Mouse (Mus musculus) lung, postnatal 4 days (tissue): Measurements from ENCODE around the gene Galnt10.

Experiments
- DNase-seq, 2 experiments: peaks; one replicate each; pipeline ENCODE4 v3.0.0; 2021

Galnt10 gene

GRCm38 (mm10) chr11:57643691-57644090 lies 1.6 kb upstream of the Galnt10 start:
- peak in 1 of 2 experiments; percentile 4 for DNase-seq

DNA sequence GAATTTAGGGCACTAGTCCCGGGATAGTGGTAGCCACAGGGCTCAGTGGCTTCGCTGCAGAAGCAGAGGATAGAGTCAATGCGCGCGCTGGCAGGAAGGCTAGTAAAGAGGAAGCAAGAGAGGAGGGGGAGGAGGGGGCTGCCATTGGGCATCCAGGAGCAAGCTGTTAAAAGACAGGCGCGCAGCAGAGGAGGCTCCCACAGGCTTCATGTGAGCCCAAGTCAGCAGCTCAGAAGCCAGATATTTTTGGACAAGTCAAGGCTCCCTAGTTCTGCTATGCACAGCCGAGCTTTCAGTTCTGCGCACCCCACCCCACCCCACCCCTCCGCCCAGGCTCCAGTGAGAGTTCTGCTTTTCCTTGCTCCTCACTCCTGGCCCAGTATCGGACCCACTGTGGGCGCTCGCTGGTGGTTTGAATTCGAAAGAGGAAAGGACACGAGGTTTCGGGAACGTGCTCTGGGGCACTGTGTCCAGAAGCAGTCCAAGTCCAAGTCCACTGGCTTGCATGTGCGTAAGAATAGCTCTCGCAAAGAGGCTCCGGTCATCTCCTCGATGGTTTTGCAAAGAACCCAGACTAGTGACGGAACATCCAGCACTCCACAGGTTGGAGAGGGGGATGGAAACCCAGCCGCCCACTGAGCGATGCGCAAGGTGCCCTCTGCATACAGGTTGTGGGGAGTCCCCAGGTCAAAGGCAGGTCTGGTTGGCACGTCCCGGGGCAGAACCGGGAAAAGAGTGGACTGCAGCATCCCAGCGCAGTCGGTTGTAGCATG lies 811 bp upstream of the Galnt10 start:
- peak; percentile 56 for DNase-seq

DNA sequence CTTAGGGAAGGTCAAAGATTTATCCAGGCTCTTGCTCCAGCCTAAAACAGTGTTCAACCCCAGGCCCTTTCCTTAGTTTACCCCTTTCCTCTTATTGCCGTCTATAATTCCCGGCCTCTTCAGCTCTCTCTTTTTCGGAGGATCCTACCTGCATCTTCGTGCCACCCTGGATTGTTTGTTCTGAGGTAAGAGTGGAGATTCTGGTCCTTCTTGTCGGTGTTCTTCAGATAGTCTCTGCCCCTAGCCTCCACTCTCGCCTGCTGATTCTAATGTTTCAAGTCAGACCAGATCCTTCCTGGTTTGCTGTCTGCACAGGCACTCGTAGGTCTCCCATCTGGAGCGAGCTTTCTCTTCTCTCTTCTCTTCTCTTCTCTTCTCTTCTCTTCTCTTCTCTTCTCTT lies 605 bp downstream of the Galnt10 start:
- DNase-seq: peak in 1 of 2 experiments; percentile 6

GRCm38 (mm10) chr11:57646416-57646815 lies 1.2 kb downstream of the Galnt10 start:
- DNase-seq: no peak

GRCm38 (mm10) chr11:57646940-57647339 lies 1.7 kb downstream of the Galnt10 start:
- DNase-seq: peak in 1 of 2 experiments; percentile 14

DNA sequence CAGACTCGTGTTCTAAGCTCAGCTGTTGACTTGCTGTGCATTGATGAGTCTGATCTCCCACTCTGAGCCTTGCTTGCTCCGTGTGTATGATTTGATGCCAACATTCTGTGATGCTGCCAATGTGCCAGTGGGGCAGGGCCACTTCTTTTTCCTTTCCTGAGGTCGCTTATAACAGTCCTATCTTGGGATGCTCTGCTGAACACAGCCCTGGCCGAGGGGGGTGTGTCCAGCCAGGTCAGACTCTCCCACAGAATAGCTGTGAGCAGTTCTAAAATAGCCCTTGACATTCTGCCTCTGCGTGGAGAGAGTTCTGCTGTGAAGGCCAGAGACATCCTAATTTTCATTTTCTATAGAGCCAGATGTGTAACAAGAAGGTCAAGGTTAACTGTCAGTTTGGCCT lies 2.2 kb downstream of the Galnt10 start:
- DNase-seq: peak in 1 of 2 experiments; percentile 17

DNA sequence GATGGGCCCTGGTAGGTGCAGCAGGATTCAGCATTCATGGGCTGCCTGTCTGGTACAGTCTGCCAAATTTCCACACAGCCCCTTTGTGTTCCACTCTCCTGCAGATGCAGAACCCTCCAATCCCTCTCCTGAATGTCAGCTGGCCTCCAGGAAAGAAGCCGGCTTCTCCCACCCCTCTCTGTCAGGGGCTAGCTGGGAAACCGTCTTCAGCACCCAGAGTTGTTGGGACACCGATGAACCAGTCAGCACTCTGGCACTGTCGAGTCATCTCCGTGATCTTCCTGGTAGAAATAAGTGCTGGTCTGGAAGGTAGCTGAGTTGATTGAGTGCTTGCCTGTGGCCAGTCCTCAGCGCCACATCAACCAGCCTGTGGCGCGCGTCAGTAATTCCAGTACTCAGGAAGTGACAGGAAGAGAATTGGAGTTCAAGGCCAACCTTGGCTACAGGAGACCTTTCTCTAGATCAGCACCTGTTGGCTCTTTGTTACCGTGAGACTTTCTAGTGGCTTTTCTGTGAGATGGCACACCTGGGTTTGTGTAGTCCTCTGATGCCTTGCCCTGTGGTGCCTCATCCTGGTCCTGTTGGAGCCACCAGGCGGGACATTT lies 3.1 kb downstream of the Galnt10 start:
- DNase-seq: peak in 1 of 2 experiments; percentile 17

DNA sequence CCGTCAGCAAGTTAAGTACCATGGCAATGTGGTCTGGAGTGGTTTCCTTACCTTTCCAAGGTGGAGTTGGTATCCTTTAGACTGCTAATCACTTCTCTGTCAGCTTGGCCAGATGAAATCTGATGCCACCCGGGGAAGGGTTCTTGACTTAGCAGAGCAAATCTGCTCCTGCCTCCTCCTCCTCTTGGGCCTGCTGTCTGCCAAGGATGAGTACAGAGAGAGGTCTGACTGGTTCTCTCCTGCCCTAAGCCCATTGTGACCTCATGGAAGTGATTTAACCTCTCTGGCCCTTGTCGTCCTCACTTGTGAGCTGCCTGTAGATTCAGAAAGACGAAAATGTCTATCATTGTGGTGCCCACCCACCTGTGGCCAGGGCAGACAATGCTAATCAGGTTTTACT lies 4.0 kb downstream of the Galnt10 start:
- DNase-seq: peak in 1 of 2 experiments; percentile 5

- DNase-seq: peak in 1 of 2 experiments; percentile 4
Observed at GRCm38 (mm10) chr11:57649671-57650070, 4.4 kb downstream of the Galnt10 start.

- peak in 1 of 2 experiments; percentile 14 for DNase-seq
Observed at GRCm38 (mm10) chr11:57650867-57651266, 5.6 kb downstream of the Galnt10 start.

GRCm38 (mm10) chr11:57651281-57651810 lies 6.1 kb downstream of the Galnt10 start:
- DNase-seq: peak; percentile 27 to 41

DNA sequence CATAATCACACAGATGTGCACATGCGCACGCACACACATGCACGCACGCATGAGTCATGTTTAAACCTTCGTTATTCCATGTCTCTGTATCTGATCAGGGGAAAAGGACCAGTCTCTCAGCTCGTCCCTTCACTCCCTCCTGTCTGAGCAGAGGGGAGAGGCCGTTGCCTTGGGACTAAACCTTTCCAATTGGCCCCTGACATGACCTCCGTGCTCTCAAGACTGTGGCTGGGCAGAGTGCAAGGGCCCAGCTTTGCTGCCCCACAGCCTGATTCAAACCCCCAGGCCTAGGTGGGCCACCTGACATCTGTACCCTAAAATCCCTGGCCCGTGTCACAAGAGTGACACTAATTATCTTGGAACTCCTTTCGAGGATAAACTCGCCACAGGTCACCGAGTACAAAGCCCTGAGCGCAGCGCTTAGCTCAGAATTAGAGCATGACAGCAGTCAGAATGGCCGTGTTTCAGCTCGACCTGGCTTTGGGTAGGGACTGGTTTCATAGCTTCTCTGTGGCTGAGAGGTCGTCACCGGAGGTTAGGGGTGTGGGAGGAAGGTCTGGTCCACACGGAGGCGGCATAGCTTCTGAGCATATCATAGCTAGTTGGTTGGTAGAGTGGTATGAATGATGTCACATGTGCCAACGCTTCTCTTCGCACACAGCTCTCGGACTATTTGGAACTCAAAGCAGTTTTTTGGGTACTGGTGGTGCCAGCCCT lies 7.1 kb downstream of the Galnt10 start:
- DNase-seq: peak in 1 of 2 experiments; percentile 17

DNA sequence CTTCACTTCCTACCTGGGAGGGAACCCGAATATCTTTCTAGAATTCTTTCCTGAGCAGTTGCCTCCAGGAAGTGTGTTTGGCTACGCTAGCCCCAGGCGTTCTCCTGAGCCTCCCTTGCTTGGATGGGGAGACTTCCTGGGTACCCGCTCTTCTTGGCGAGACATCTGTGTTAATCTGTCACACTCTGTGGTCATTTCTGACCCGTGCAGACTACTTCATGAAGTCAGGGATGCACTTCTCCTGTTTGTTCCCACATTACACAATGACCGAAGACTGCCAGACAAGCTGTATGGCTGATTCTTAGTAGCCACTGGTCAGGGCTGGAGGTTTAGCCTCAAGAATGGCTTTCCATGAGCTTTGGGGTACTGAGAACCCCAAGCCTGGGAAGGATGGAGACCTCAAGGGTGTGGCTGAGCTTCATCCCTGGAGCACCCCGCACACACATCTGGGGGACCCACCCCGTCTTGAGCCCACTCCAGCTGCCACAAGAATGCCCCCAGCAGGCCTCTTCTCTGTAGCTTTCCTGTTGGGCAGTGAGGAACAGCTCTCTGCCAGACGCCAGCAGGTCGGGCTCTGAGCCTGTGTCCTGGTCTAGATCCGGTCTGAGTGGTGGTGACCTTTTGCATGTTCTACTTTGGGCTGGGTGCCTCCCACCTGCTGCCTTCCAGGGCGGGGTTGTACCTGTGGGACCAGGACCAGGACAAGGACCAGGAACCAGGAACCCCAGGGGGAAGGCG lies 7.8 kb downstream of the Galnt10 start:
- peak in 1 of 2 experiments; percentile 20 for DNase-seq

DNA sequence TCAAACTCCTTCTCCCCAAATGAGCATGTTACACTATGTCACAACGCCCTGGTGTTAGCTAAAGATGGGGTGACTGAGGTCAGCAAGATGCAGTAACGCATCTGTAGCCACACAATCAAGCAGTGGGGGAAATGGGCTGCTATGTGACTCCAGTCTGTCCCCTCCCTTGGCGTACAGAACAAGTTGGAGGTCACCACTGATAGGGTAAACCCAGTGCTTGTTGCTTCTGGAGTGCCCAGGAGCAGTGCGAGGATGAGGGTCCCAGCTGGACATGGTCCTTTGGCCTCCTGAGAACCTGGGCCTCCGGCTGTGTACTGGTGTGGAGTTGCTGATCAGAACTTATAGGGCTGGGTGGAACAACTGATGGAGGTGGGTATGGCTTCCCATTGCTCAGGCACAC lies 8.6 kb downstream of the Galnt10 start:
- peak in 1 of 2 experiments; percentile 12 for DNase-seq

DNA sequence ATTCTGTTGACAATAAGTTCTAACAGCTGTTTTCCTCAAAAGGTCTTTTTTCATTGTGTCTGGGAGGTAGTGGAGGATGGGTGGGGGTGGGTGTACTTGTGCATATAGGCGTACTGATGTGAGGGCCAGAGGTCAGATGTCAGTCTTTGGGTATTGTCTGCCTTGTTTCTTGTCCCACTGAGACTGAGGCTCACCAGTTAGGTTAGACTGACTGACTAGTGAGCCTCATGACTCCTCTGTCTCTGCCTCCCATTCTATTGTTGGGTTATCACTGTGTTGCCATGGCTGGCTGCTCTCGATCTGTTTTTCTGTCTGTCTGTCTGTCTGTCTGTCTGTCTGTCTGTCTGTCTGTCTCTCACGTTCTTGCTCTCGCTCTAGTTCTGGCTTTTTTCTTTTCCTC lies 9.1 kb downstream of the Galnt10 start:
- DNase-seq: no peak

DNA sequence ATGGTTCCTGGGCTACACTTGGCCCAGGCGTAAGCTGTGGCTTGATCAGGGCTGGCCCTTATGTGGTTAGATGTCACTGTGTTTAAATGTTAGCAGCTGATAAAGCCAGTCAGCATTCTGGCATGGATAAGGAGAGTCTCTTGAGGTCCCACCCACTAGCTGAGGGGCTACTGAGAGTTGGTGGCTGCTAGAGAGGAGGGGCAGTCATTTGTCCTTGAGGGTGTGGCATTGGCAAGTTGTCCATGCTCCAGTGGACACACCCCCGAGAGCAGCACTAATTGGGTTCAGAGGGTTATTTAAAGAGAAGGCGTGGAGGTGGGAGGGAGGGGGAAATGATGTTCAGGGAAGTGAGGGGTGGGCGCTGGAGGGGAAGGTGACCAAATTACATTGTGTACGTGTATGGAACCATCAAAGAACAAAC lies 9.7 kb downstream of the Galnt10 start:
- peak in 1 of 2 experiments; percentile 29 for DNase-seq

DNA sequence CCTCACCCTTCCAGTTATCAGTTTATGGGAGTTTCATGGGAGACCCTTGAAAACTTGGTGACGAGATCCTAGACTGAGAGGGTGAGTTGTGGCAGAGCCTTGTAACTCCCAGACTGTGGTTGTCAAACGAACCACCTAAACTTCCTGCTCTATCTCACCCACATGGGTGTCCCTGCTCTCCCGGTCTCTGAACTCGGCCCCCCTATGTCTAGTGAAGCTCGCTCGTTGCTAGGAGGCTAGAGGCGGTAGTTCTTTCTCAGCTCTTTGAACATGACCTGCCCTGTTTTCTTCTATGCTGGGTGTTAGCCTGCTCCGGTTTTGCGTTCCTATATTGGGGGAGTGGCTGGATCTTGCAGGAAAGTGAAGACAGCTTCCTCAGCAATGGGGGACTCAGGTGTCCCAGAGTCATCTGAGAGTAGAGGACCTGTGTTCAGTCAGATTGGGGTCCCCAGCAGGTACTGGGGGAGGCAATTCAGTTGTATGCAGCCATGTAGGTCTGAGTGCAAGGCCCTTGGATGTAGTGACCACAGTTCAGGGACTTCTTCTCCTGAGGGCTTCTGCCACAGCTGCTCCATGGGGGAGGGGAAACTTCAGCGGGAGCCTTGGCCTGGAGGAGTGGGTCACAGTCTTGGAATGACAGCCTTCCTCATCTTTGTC lies 10.6 kb downstream of the Galnt10 start:
- peak in 1 of 2 experiments; percentile 16 for DNase-seq

GRCm38 (mm10) chr11:57656602-57657275 lies 11.5 kb downstream of the Galnt10 start:
- DNase-seq: peak in 1 of 2 experiments; percentile 18

GRCm38 (mm10) chr11:57657370-57658072 lies 12.3 kb downstream of the Galnt10 start:
- peak in 1 of 2 experiments; percentile 11 for DNase-seq

DNA sequence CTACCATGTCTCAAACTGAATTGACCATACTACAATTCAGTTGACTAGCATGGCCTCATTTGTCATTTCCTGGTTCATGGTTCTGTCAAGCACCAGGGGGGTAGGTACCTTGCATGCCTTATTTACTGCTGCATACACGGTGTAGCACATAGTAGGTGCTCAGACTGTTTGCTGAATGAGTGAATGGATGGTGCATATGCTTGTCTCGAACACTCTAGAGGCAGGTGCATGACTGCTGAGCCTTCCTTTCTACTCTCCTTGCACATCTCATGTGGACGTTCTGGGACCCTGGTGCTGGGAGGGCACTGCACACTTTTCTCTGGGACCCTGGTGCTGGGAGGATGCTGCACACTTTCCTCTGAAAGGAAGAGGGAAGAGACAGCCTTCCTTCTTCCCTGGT lies 13.0 kb downstream of the Galnt10 start:
- peak in 1 of 2 experiments; percentile 6 for DNase-seq

DNA sequence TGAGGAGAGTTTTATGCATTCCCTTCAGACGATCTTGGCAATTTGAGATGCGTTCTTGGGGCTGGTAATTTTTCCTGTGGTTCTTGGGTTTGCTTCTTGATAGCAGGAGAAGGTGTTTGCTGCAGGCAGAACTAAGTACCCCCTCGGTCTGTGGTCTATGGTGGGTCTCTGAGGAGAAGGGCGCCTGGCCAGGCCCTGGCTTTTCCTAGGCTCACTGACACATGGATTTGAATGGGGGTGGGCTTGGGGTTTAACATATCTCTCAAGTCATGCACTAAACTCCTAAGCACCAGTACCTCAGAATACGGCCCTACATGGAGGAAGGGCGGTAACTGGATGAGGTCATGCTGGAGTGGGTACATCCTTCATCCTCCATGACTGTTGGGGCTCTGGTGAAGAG lies 13.5 kb downstream of the Galnt10 start:
- peak in 1 of 2 experiments; percentile 9 for DNase-seq
